Mouse (Mus musculus): ENCODE measurements around the gene Ip6k3.

Ip6k3 gene

GRCm38 (mm10) chr17:27123813-27124375 lies 43.7 kb downstream of the Ip6k3 start:
- no peak for DNase-seq (ENCODE audit: low read depth, low spot score)

- no peak for DNase-seq (ENCODE audit: low read depth, low spot score)
Measured at GRCm38 (mm10) chr17:27123103-27123502, 44.5 kb downstream of the Ip6k3 start.

DNA sequence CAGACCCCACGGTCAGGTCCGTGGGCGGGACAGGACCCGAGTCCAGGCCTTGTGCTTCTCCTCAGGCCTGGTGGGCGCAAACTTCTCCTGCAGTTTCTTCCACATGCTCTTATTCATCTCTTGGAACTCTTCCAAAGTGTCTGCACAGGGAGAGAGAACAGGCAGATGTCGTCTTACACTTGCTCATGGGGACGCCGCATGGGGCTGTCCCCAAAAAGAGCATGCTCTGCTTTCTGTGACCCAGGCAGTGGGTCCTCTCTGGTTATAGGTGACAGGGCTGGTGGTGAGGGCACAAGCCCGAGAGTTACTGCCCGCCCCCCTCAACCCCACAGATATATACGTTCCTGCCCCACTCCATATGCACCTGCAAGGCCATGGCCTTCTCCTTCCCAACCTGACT lies 44.9 kb downstream of the Ip6k3 start:
- DNase-seq (ENCODE audit: low read depth, low spot score), result no peak

DNA sequence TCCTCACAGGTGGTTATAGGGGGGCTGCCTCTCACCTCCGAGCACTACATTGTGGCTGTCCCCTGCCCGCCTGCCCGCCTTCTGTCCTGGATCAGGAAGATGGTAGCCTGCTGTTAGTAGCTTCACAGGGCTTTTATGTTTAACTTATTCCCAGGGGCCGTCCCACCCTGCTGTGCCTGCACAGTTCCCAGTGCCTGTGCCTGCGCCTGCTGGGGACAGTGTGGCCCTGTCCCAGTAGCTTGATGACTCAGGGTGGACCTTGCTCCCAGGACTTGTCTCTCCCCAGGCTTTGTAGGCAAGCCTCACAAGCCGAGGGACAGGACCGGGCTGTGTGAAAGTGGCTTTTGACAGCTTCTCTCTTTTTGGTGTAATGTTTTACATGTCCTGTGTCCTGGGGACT lies 45.8 kb downstream of the Ip6k3 start:
- DNase-seq (ENCODE audit: low read depth, low spot score), result no peak

DNA sequence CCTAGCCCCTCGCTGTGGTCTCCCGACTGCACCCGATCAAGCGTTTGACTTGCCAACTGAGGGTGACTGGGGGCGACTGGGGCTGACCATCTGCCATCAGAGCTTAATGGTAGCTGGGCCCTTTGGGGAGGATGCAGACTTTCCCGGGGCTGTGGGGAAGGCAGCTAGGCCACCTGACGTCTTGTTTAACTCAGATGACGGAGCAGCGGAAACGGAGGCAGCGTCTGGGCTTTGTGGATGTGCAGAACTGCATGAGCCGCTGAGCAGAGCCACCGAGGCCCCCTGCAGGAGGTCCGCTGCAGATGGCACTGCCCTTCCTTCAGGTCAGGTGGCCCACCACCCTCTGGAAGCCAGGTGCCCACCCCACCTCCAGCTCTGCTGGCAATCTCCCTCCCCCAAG lies 46.3 kb downstream of the Ip6k3 start:
- DNase-seq (ENCODE audit: low read depth, low spot score), result no peak

- DNase-seq (ENCODE audit: low read depth, low spot score), result peak; percentile 88
Measured at GRCm38 (mm10) chr17:27120561-27121024, 47.0 kb downstream of the Ip6k3 start.

DNA sequence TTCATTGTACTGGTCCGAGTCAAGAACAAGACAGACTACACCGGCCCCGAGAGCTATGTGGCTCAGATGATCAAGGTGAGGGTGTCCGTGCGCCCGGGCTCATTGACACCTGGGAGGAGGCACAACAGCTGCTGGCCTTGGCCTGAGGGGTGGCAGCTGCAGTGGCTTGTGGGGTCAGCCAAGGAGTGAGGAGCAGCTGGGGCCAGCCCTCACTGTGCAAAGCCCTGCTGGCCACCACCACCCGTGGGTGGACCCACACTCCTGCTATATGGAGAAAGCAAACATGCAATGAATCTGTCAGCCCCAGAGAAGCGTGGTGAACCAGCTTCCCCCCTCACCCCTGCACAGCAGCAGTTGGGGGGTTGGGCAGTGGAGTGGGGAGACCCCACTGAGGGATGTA lies 47.6 kb downstream of the Ip6k3 start:
- no peak for DNase-seq (ENCODE audit: low read depth, low spot score)

GRCm38 (mm10) chr17:27119540-27119895 lies 48.1 kb downstream of the Ip6k3 start:
- no peak for DNase-seq (ENCODE audit: low read depth, low spot score)

- DNase-seq (ENCODE audit: low read depth, low spot score), result no peak
Measured at GRCm38 (mm10) chr17:27118676-27119539, 48.7 kb downstream of the Ip6k3 start.

GRCm38 (mm10) chr17:27110072-27110471 lies 57.5 kb downstream of the Ip6k3 start:
- no peak for DNase-seq (ENCODE audit: low read depth, low spot score)

DNA sequence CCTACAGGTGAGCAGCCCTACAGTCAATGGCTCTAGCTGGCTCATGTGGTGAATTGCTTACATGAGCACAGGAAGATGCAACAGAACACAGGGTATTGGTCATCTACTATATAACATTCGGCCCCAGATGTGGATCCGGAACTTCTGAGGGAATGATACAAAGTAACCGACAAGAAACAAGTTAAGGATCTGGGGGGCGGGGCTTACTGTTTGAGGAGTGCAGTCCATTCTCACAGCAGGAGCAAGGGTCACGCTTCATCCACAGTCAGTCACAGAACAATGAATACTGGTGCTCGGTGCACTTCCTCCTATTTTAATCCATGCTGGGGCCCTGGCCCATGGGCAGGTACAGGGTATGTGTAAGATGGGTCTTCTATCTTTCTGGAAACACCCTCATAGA lies 59.7 kb downstream of the Ip6k3 start:
- DNase-seq (ENCODE audit: low read depth, low spot score), result no peak

DNA sequence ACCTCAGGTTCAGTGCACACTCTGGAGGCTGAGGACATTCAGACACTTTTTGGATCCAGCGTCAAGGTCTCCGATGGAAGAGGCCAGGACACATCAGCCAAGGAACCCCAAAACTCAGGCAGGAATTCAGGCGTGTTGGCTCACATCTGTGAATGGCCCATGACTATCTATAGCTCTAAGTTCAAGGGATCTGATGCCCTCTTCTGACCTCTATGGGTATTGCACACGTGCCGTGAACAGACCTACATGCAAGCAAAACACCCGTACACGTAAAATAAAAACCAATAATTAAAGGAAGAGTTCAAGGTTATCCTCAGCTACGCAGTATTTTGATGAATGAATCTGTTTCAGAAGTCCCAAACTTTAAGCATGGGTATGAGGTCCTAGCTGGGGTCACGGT lies 60.9 kb downstream of the Ip6k3 start:
- peak; percentile 82 for DNase-seq (ENCODE audit: low read depth, low spot score)

- peak; percentile 94 for DNase-seq (ENCODE audit: low read depth, low spot score)
Measured at GRCm38 (mm10) chr17:27105698-27106470, 61.7 kb downstream of the Ip6k3 start.

DNA sequence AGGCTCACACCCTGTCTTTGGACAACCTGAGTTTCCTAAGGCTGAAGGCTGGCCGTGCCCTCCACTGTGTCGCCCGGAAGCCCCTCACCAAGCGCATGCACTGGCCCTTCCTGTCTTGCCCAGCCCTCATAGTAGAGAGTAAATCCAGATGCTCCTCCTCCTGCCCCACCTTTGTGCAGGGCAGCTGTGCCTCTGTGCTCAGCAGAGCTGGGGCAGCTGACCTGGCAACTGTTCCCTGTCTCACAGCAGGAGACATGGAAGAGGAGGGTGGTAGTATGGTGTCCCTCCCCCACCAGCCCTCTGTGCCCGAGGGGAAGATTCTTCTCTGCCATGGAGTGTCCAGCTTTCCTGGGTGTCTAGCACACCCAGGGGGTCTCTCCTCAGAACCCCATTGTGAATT lies 65.9 kb downstream of the Ip6k3 start:
- DNase-seq (ENCODE audit: low read depth, low spot score), result no peak

GRCm38 (mm10) chr17:27095690-27096089 lies 71.9 kb downstream of the Ip6k3 start:
- peak; percentile 71 for DNase-seq (ENCODE audit: low read depth, low spot score)
